Mouse (Mus musculus) myocyte (in vitro differentiated cells): ENCODE results near the gene Bnipl.

Source experiments
- CEBPB ChIP-seq: IDR thresholded peaks from 2 replicates; pipeline ENCODE4 v1.6.1; 2011; ENCODE audit warnings: mild to moderate bottlenecking, moderate library complexity; ENCODE audit not compliant: poor library complexity, insufficient read depth, severe bottlenecking
- E2F4 ChIP-seq: IDR thresholded peaks from one replicate; pipeline ENCODE4 v1.6.1; 2011; ENCODE audit warnings: mild to moderate bottlenecking, control low read depth, moderate library complexity; ENCODE audit not compliant: insufficient read depth
- MAX ChIP-seq: IDR thresholded peaks from one replicate; pipeline ENCODE4 v1.6.1; 2011; ENCODE audit warnings: low read depth, mild to moderate bottlenecking, control low read depth
- MYOD1 ChIP-seq, 3 experiments: IDR thresholded peaks; one replicate each; pipeline ENCODE4 v1.6.1; 2011; ENCODE audit warnings: control low read depth in 2 of 3, low read depth in 2 of 3, mild to moderate bottlenecking in 2 of 3, moderate library complexity in 1 of 3; ENCODE audit not compliant: insufficient read length in 2 of 3, control insufficient read depth in 1 of 3
- MYOG ChIP-seq, 3 experiments: IDR thresholded peaks; one replicate each; pipeline ENCODE4 v1.6.1; 2011; ENCODE audit warnings: control low read depth in 2 of 3, low read depth in 2 of 3, mild to moderate bottlenecking in 2 of 3; ENCODE audit not compliant: insufficient read length in 2 of 3, control insufficient read depth in 1 of 3, insufficient read depth in 1 of 3
- POLR2A ChIP-seq: IDR thresholded peaks from one replicate; pipeline ENCODE4 v1.6.1; 2011; ENCODE audit warnings: low read depth, mild to moderate bottlenecking, control low read depth, moderate library complexity; ENCODE audit not compliant: insufficient read length
- POLR2AphosphoS2 ChIP-seq: IDR thresholded peaks from one replicate; pipeline ENCODE4 v1.6.1; 2011; ENCODE audit warnings: low read depth, control low read depth; ENCODE audit not compliant: insufficient read length
- REST ChIP-seq: IDR thresholded peaks from one replicate; pipeline ENCODE4 v1.6.1; 2011; ENCODE audit warnings: mild to moderate bottlenecking, control low read depth, moderate library complexity; ENCODE audit not compliant: insufficient read depth, insufficient read length
- SRF ChIP-seq: IDR thresholded peaks from one replicate; pipeline ENCODE4 v1.6.1; 2011; ENCODE audit warnings: low read depth; ENCODE audit not compliant: control insufficient read depth, insufficient read length
- TCF12 ChIP-seq: IDR thresholded peaks from one replicate; pipeline ENCODE4 v1.6.1; 2011; ENCODE audit warnings: mild to moderate bottlenecking, control low read depth; ENCODE audit not compliant: poor library complexity, insufficient read depth, severe bottlenecking
- TCF3 ChIP-seq: IDR thresholded peaks from one replicate; pipeline ENCODE4 v1.6.1; 2011; ENCODE audit warnings: low read depth, control low read depth; ENCODE audit not compliant: insufficient read length
- USF1 ChIP-seq: IDR thresholded peaks from one replicate; pipeline ENCODE4 v1.6.1; 2011; ENCODE audit warnings: low read depth, mild to moderate bottlenecking, control low read depth, moderate library complexity

DNA sequence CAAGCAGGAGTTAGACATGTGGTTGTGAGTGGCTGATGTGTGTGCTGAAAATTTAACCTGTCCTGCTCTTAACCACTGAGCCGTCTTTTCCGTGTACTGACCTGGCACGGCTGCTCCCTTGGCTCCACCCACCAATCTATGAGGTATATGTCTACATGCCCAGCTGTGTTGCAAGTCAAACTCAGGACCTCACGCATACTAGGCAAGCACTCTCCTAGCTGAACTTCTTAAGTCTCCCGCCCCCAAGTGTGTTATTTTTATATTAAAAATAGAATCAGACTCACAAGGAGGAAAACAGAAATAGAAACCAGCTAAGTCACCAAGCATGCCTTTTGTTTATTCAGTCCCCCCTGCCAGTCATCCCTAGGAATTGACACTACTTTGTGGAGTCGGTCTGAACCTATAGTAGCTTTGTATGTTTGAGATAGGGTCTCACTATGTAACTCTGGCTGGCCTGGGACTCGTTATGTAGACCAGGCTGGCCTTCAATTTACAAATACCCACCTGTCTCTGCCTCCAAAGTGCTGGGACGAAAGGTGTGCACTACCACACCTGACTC is 13.4 kb downstream of the Bnipl start:
- TF ChIP-seq USF1: no peak
- no peak for TF ChIP-seq POLR2A
- TF ChIP-seq POLR2AphosphoS2: peak; percentile 0
- peak; percentile 27 for TF ChIP-seq TCF12
- TF ChIP-seq MYOG (IDR thresholded peaks at IDR 0.05; ENCODE audit: control insufficient read depth in 1 of 3, insufficient read depth in 1 of 3, insufficient read length in 2 of 3, low read depth in 2 of 3): no peak
- TF ChIP-seq MAX: no peak
- no peak for TF ChIP-seq CEBPB
- no peak for TF ChIP-seq TCF3
- TF ChIP-seq E2F4: no peak
- peak; percentile 73 to 90 (median 87) for TF ChIP-seq MYOD1 (IDR thresholded peaks at IDR 0.05; ENCODE audit: control insufficient read depth in 1 of 3, insufficient read length in 2 of 3, low read depth in 2 of 3)
- TF ChIP-seq REST: no peak
- no peak for TF ChIP-seq SRF
